Mouse (Mus musculus) cerebellum, adult 2 months (tissue): ENCODE measurements at regions not wholly inside any gene's neighbourhood (a gene's known extent, or its start where the extent isn't known, plus 50 kb on each side); places are given as distances from the start of the nearest gene placed in this dataset.

Experiments
- DNase-seq, 2 experiments: peaks; one replicate each; pipeline ENCODE4 v3.0.0; 2021
- H3K27ac ChIP-seq: fragments of 200-500 bp; 2 replicates; pipeline ENCODE4 v1.5.1; 2012; ENCODE audit warnings: low read length, control low read depth, inconsistent platforms; ENCODE audit not compliant: insufficient read depth
- H3K27me3 ChIP-seq: fragments of 200-500 bp; 2 replicates; pipeline ENCODE4 v1.6.1; 2012; ENCODE audit warnings: inconsistent platforms, mild to moderate bottlenecking, low read length, moderate library complexity; ENCODE audit not compliant: control insufficient read depth, insufficient read depth
- H3K4me1 ChIP-seq: fragments of 200-500 bp; 2 replicates; pipeline ENCODE4 v1.6.1; 2011; ENCODE audit warnings: low read length; ENCODE audit not compliant: control insufficient read depth, insufficient read depth
- H3K4me3 ChIP-seq: fragments of 200-500 bp; replicated peaks from 2 replicates; pipeline ENCODE3; 2011; ENCODE audit warnings: mild to moderate bottlenecking, low read depth, low read length, control low read depth; ENCODE audit not compliant: insufficient read depth
- CTCF ChIP-seq: fragments of 200-500 bp; IDR thresholded peaks from 2 replicates; pipeline ENCODE4 v1.5.1; 2011; ENCODE audit warnings: low read depth, mild to moderate bottlenecking, control low read depth, low read length, moderate library complexity, borderline replicate concordance; ENCODE audit not compliant: insufficient read depth
- POLR2A ChIP-seq: fragments of 200-500 bp; IDR thresholded peaks from 2 replicates; pipeline ENCODE4 v1.6.1; 2011; ENCODE audit warnings: low read length, control low read depth, borderline replicate concordance; ENCODE audit not compliant: insufficient read depth
- WGBS: fragments of 180-500 bp; shearing (Covaris S2); methylation state at CpG from one replicate; pipeline ENCODE4 v1.1.7; 2018; 5-methylcytosine and 5-hydroxymethylcytosine counted together

- WGBS, result 95% methylated on average over 7 of the region's 7 CpGs
- no peak for DNase-seq
- Histone ChIP-seq H3K27ac (no peak overlapping the region), H3K27me3 (no peaks in the 10 kb centered on the region), H3K4me3 (no peak overlapping the region), H3K4me1 (no peaks in the 10 kb centered on the region)
- TF ChIP-seq POLR2A (no peak), CTCF (0 out of 2 replicates have a peak, but pooled peaks have one; percentile 9)
Observed at GRCm38 (mm10) chr16:50118150-50118549, 314.0 kb downstream of the Bbx start.

- no peak for DNase-seq
- Histone ChIP-seq H3K27ac (no peak overlapping the region), H3K27me3 (no peaks in the 10 kb centered on the region), H3K4me3 (no peak overlapping the region), H3K4me1 (no peaks in the 10 kb centered on the region)
- WGBS, result 78% methylated on average over 2 of the region's 2 CpGs
- no peak for TF ChIP-seq POLR2A
- no peak for TF ChIP-seq CTCF
Observed at GRCm38 (mm10) chr16:50122460-50122859, 309.7 kb downstream of the Bbx start.

- Histone ChIP-seq H3K27ac (no peak overlapping the region), H3K4me1 (no peaks in the 10 kb centered on the region), H3K4me3 (no peak overlapping the region), H3K27me3 (no peaks in the 10 kb centered on the region)
- WGBS, result 94% methylated on average over 4 of the region's 4 CpGs
- DNase-seq, result no peak
- TF ChIP-seq POLR2A (no peak), CTCF (no peak)
Observed at GRCm38 (mm10) chr16:50124646-50125045, 307.5 kb downstream of the Bbx start.

- H3K27me3 ChIP-seq, result no peaks in the 10 kb centered on the region
- no peak overlapping the region for H3K27ac ChIP-seq
- 88% methylated on average over 5 of the region's 5 CpGs for WGBS
- TF ChIP-seq POLR2A (no peak), CTCF (no peak)
- no peak for DNase-seq
- H3K4me1 ChIP-seq, result no peaks in the 10 kb centered on the region
- no peak overlapping the region for H3K4me3 ChIP-seq
Observed at GRCm38 (mm10) chr16:50125564-50125963, 306.6 kb downstream of the Bbx start.

- Histone ChIP-seq H3K27me3 (no peaks in the 10 kb centered on the region), H3K27ac (no peak overlapping the region), H3K4me1 (no peaks in the 10 kb centered on the region), H3K4me3 (no peak overlapping the region)
- DNase-seq, result no peak
- WGBS, result 91% methylated on average over 2 of the region's 2 CpGs
- TF ChIP-seq POLR2A (no peak), CTCF (no peak)
Observed at GRCm38 (mm10) chr16:50131406-50131805, 300.8 kb downstream of the Bbx start.
